In genomic region chr14:5961635-5962034, GRCm38 (mm10) we compare ENCODE assay signal across 10 mouse cellular contexts. TPM values are rescaled to one million over a fixed set of nuclear protein-coding genes. Genes with fewer than 3 reads are reported as not detected.
A peak's percentile ranks its signal among the peaks of the same experiment; 100 is the strongest.
DNase-seq lines count a peak whose midpoint lies in the region; ATAC-seq and TF ChIP-seq lines count a peak whose summit lies in the region.
"Not testable (repeated sequence)": the region's sequence is repeated elsewhere in the genome, so short reads cannot be mapped to it uniquely, and the experiment has no call there.
"Had no signal": no experiment of that assay in that cellular context is flagged by ENCODE, and none has a peak within 500 bp of the region (broad histone marks: within the 10 kb centered on the region; RNA-seq: fewer than 3 reads in every experiment).

Gm3248 (minus strand) TSS chr14:5961745.

- not testable (repeated sequence) for TF ChIP-seq CTCF in cortical plate, adult 2 months (IDR thresholded peaks at IDR 0.05; ENCODE audit: extremely low read depth, insufficient read depth, low read length); testis, adult 2 months (IDR thresholded peaks at IDR 0.05; ENCODE audit: control insufficient read depth, insufficient read depth, insufficient replicate concordance, low read depth, low read length)
- TF ChIP-seq CTCF in midbrain, postnatal 0 days (IDR thresholded peaks at IDR 0.05), result 0 out of 2 replicates have a peak, but pooled peaks have one; percentile 1

- H3K4me3 ChIP-seq in cortical plate, adult 2 months (ENCODE audit: insufficient read depth, low read length), result peak within 1 kb of the TSS; percentile 47
- H3K4me3 ChIP-seq in hindbrain, embryonic 10.5 days, result peak within 1 kb of the TSS; percentile 59
- peak within 1 kb of the TSS; percentile 34 for H3K4me3 ChIP-seq in liver, embryonic 12.5 days
- peak within 1 kb of the TSS; percentile 48 for H3K4me3 ChIP-seq in midbrain, postnatal 0 days (ENCODE audit: low read depth, low read length)
- H3K4me3 ChIP-seq in testis, adult 2 months (ENCODE audit: control insufficient read depth, low read depth, low read length), result peak within 1 kb of the TSS; percentile 37

- ATAC-seq in liver, embryonic 12.5 days; midbrain, postnatal 0 days (ENCODE audit: low FRiP score): not testable (repeated sequence)

- not testable (repeated sequence) for H3K27ac ChIP-seq in cortical plate, adult 2 months (ENCODE audit: insufficient read depth, low read length); liver, embryonic 12.5 days; midbrain, postnatal 0 days (ENCODE audit: low read depth, low read length); testis, adult 2 months (ENCODE audit: control insufficient read depth, insufficient read depth, low read depth, low read length)
- H3K27ac ChIP-seq in hindbrain, embryonic 10.5 days, result peak within 1 kb of the TSS; percentile 73

- not testable (repeated sequence) for H3K4me1 ChIP-seq in cortical plate, adult 2 months (ENCODE audit: control insufficient read depth, insufficient read depth, low read length); hindbrain, embryonic 10.5 days (replicated peaks); liver, embryonic 12.5 days; midbrain, postnatal 0 days (ENCODE audit: insufficient read depth, low read length); testis, adult 2 months (ENCODE audit: control insufficient read depth, insufficient read depth, low read length)

- not testable (repeated sequence) for TF ChIP-seq POLR2A in cortical plate, adult 2 months (IDR thresholded peaks at IDR 0.05; ENCODE audit: extremely low read depth, insufficient read depth, low read length); testis, adult 2 months (IDR thresholded peaks at IDR 0.05; ENCODE audit: control insufficient read depth, low read depth, low read length)

- 0% methylated on average over 22 of the region's 23 CpGs for WGBS in hindbrain, embryonic 10.5 days
- 1% methylated on average over 21 of the region's 23 CpGs for WGBS in liver, embryonic 12.5 days (ENCODE audit: insufficient replicate concordance)
- whole genome bisulfite sequencing in midbrain, postnatal 0 days, result 2% methylated on average over 7 of the region's 23 CpGs

- not testable (repeated sequence) for H3K27me3 ChIP-seq in hindbrain, embryonic 10.5 days (ENCODE audit: insufficient read depth, poor library complexity, severe bottlenecking); liver, embryonic 12.5 days (replicated peaks); midbrain, postnatal 0 days (ENCODE audit: insufficient read depth, low read length); testis, adult 2 months (ENCODE audit: control insufficient read depth, insufficient read depth, low read length)

- peak within 1 kb of the TSS; percentile 58 for H3K4me2 ChIP-seq in liver, embryonic 12.5 days
- peak within 1 kb of the TSS; percentile 52 for H3K4me2 ChIP-seq in midbrain, postnatal 0 days (ENCODE audit: low read depth, low read length, poor library complexity, severe bottlenecking)

- DNase-seq in ZHBTc4 (ENCODE audit: low read depth, low spot score), result peak; percentile 66
- peak; percentile 1 for DNase-seq in gastrocnemius, adult 18-20 months (ENCODE audit: low spot score)
- DNase-seq in hindbrain, embryonic 10.5 days (ENCODE audit: low spot score), result peak; percentile 44
- DNase-seq in kidney, postnatal 25 days, result peak; percentile 23 to 60
- peak; percentile 40 for DNase-seq in midbrain, postnatal 0 days (ENCODE audit: low spot score)

- not testable (repeated sequence) for H3K9me3 ChIP-seq in hindbrain, embryonic 10.5 days; liver, embryonic 12.5 days (replicated peaks); midbrain, postnatal 0 days (ENCODE audit: low read length)

- not testable (repeated sequence) for H3K36me3 ChIP-seq in hindbrain, embryonic 10.5 days; liver, embryonic 12.5 days; midbrain, postnatal 0 days (ENCODE audit: insufficient read depth, low read length); testis, adult 2 months (ENCODE audit: control insufficient read depth, insufficient read depth, low read length)

- H3K9ac ChIP-seq in liver, embryonic 12.5 days, result not testable (repeated sequence)
- peak within 1 kb of the TSS; percentile 50; the same call in 1 of the 2 replicates for H3K9ac ChIP-seq in midbrain, postnatal 0 days (replicated peaks; ENCODE audit: low read length, poor library complexity, severe bottlenecking)

RNA-seq across cellular contexts. Expression of gene Gm3248, which starts in this region (rescaled TPM):
- 1.3 and 1.5 TPM in 2 replicates for polyA plus RNA-seq in cortical plate, adult 2 months (2012; rRNA removed)
- not detected for total RNA-seq in gastrocnemius, adult 18-20 months (2021)
- 0.32 and 0.59 TPM in 2 replicates for polyA plus RNA-seq in hindbrain, embryonic 10.5 days (2016; fragmentation: Nextera tagmentation; extraction: Ambion mirVana)
- polyA plus RNA-seq in liver, embryonic 12.5 days (2016; fragmentation: Nextera tagmentation; extraction: Ambion mirVana), result not detected in 2 replicates
- total RNA-seq in midbrain, postnatal 0 days (2014; rRNA removed), result 2.6 and 3.6 TPM in 2 replicates
- polyA plus RNA-seq in midbrain, postnatal 0 days (2015; fragmentation: Nextera tagmentation; extraction: Ambion mirVana), result 3.4 and 4.4 TPM in 2 replicates
- polyA plus RNA-seq in testis, adult 2 months (2012; rRNA removed), result 0.59 and 0.99 TPM in 2 replicates
- total RNA-seq: hematopoietic stem cell, adult 5-6 weeks; megakaryocyte, adult 5-6 weeks had no signal

Comparison
In these comparisons a context has a peak if more than half of its experiments do, and no peak if none do; other contexts are left out.
1. Peak in DNase-seq in gastrocnemius, adult 18-20 months; RNA of the gene not detected or under 1 TPM.
2. Peak in DNase-seq, H3K4me3 ChIP-seq and H3K27ac ChIP-seq in hindbrain, embryonic 10.5 days; RNA of the gene not detected or under 1 TPM.
3. DNase-seq: peak in every context shown above with its lines; median percentile 66 in ZHBTc4; 44 in hindbrain, embryonic 10.5 days; 42 in kidney, postnatal 25 days; 40 in midbrain, postnatal 0 days; 1 in gastrocnemius, adult 18-20 months.